Mouse (Mus musculus): ENCODE measurements around the gene Vps25. TPM values are rescaled to one million over a fixed set of nuclear protein-coding genes. Genes with fewer than 3 reads are reported as not detected.

Gene Vps25
- polyA plus RNA-seq, 1 experiment from 2014 or later: 133 TPM

GRCm38 (mm10) chr11:101263989-101264280 lies 10.4 kb downstream of the Vps25 start:
- Histone ChIP-seq H3K27me3 (ENCODE audit: control insufficient read depth, insufficient read depth, low read length) (peaks cover 54% of the 10 kb centered on the region), H3K36me3 (replicated peaks; ENCODE audit: control insufficient read depth, insufficient read depth) (0 out of 2 replicates have a peak, but pooled peaks cover 4% of the 10 kb centered on the region)
- WGBS: 6% methylated on average over 3 of the region's 3 CpGs

DNA sequence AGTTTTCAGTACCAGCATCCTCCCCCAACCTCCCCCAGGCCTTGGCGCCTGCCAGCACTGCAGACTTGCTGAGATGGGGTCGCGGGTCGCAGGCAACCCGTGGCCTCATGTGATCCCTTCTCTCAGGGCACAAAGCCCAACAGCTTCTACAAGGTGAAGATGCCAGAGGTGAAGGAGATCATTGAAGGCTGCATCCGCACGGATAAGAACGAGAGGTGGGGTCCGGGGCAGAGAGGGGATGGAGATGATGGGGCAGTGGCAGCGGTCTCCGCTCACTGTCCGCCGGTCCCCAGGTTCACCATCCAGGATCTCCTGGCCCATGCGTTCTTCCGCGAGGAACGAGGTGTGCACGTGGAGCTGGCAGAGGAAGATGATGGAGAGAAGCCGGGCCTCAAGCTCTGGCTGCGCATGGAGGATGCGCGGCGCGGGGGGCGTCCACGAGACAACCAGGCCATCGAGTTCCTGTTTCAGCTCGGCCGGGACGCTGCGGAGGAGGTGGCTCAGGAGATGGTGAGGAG lies 11.5 kb downstream of the Vps25 start:
- Histone ChIP-seq H3K27ac (no peak overlapping the region), H3K27me3 (ENCODE audit: control insufficient read depth, insufficient read depth, low read length) (peaks cover 49% of the 10 kb centered on the region), H3K36me3 (replicated peaks; ENCODE audit: control insufficient read depth, insufficient read depth) (no peaks in the 10 kb centered on the region), H3K9ac (peak overlapping the region; percentile 44), H3K4me2 (replicated peaks) (peak overlapping the region; percentile 46), H3K9me3 (ENCODE audit: control insufficient read depth, low read length) (no peaks in the 10 kb centered on the region), H3K4me3 (replicated peaks; ENCODE audit: low read length) (peak overlapping the region; percentile 25), H3K4me1 (replicated peaks; ENCODE audit: control insufficient read depth, insufficient read depth, low read length) (peaks cover 27% of the 10 kb centered on the region; the same call in 1 of the 2 replicates)
- no peak for ATAC-seq (ENCODE audit: low FRiP score)
- 2% methylated on average over 31 of the region's 31 CpGs for WGBS
- no peak for DNase-seq (ENCODE audit: low spot score)

More at GRCm38 (mm10) chr11:101263989-101264280, 10.4 kb downstream of the Vps25 start:
- H3K4me1 ChIP-seq (replicated peaks; ENCODE audit: control insufficient read depth, insufficient read depth, low read length): peaks cover 33% of the 10 kb centered on the region; the same call in 1 of the 2 replicates
- H3K4me2 ChIP-seq (replicated peaks): no peak overlapping the region
- DNase-seq (ENCODE audit: low spot score): no peak
- no peak overlapping the region for H3K9ac ChIP-seq
- H3K27ac ChIP-seq: no peak overlapping the region
- H3K9me3 ChIP-seq (ENCODE audit: control insufficient read depth, low read length): no peaks in the 10 kb centered on the region
- 0 out of 2 replicates have a peak overlapping the region, but pooled peaks have one; percentile 4 for H3K4me3 ChIP-seq (replicated peaks; ENCODE audit: low read length)
- ATAC-seq (ENCODE audit: low FRiP score): no peak

DNA sequence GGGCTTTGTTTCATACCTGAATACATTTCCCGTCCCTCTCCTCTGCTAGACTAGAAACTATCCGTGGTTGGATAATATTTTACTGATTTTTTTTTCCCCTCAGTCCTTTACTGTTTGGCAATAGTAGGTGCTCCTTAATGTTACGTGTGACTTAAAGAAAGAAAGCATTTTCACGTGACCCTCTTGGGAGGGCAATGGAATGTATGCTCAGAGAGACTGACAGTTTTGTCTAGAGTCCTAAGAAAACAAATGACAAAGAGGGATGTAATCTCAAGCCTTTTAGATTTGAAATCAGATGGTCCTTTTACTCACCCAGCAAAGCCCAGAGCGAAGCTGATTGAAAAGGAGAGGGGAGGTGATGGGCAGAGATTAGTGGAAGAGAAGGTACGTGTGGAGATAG lies 12.4 kb downstream of the Vps25 start:
- 18% methylated on average over 6 of the region's 6 CpGs for WGBS
- Histone ChIP-seq H3K27ac (no peak overlapping the region), H3K27me3 (ENCODE audit: control insufficient read depth, insufficient read depth, low read length) (peaks cover 45% of the 10 kb centered on the region), H3K36me3 (replicated peaks; ENCODE audit: control insufficient read depth, insufficient read depth) (no peaks in the 10 kb centered on the region), H3K4me2 (replicated peaks) (peak overlapping the region; percentile 46), H3K4me3 (replicated peaks; ENCODE audit: low read length) (peak overlapping the region; percentile 25; the same call in 1 of the 2 replicates), H3K9me3 (ENCODE audit: control insufficient read depth, low read length) (no peaks in the 10 kb centered on the region), H3K4me1 (replicated peaks; ENCODE audit: control insufficient read depth, insufficient read depth, low read length) (peaks cover 19% of the 10 kb centered on the region; the same call in 1 of the 2 replicates), H3K9ac (no peak overlapping the region)
- DNase-seq (ENCODE audit: low spot score) (no peak), ATAC-seq (ENCODE audit: low FRiP score) (no peak)

DNA sequence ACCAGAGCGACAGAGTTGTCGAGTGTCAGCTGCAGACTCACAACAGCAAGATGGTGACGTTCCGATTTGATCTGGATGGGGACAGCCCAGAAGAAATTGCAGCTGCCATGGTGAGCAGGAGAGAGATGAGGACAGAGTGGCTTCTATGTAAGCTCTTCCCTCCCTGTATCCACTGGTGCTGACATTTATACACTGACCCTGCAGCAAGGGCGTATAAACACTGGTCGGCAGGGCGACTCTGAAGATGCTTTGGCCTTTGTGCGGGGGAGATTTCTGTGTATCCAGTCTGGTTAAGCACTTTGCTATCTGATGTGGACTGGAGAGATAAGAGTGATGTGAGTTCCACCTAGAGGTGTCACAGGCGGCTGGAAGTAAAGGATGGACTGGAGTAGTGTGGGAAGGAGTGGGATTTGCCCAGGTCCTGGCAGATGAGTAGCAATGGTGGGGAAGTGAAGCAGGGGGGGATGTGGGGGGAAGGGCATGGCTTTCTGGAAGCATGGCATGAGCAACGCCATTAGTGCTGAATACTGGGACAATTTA lies 16.1 kb downstream of the Vps25 start:
- Histone ChIP-seq H3K4me1 (replicated peaks; ENCODE audit: control insufficient read depth, insufficient read depth, low read length) (0 out of 2 replicates have a peak, but pooled peaks cover 7% of the 10 kb centered on the region), H3K4me2 (replicated peaks) (no peak overlapping the region), H3K9ac (0 out of 2 replicates have a peak overlapping the region, but pooled peaks have one; percentile 26), H3K36me3 (replicated peaks; ENCODE audit: control insufficient read depth, insufficient read depth) (no peaks in the 10 kb centered on the region), H3K9me3 (ENCODE audit: control insufficient read depth, low read length) (no peaks in the 10 kb centered on the region), H3K27ac (no peak overlapping the region), H3K27me3 (ENCODE audit: control insufficient read depth, insufficient read depth, low read length) (peaks cover 11% of the 10 kb centered on the region), H3K4me3 (replicated peaks; ENCODE audit: low read length) (no peak overlapping the region)
- ATAC-seq (ENCODE audit: low FRiP score): no peak
- peak; percentile 40 for DNase-seq (ENCODE audit: low spot score)
- 41% methylated on average over 10 of the region's 10 CpGs for WGBS

DNA sequence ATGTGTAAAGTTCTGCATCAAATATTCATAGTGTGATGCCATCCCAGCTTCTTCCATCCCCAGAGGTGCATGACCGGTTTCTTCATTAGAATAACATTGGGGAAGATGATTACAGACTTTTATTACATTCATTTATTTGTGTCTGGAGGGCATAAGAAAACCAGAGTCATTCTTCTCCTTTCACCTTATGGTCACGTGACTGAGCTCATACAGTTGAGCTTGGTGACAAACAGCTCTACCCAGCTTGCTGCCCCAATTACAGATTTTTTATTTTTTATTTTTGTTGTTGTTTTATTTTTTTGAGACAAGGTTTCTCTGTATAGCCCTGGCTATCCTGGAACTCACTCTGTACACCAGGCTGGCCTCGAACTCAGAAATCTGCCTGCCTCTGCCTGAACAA lies 18.9 kb downstream of the Vps25 start:
- H3K9me3 ChIP-seq (ENCODE audit: control insufficient read depth, low read length): no peaks in the 10 kb centered on the region
- 84% methylated on average over 3 of the region's 3 CpGs for WGBS
- peaks cover 3% of the 10 kb centered on the region for H3K4me1 ChIP-seq (replicated peaks; ENCODE audit: control insufficient read depth, insufficient read depth, low read length)
- H3K9ac ChIP-seq: no peak overlapping the region
- no peak overlapping the region for H3K4me2 ChIP-seq (replicated peaks)
- H3K27ac ChIP-seq: no peak overlapping the region
- H3K27me3 ChIP-seq (ENCODE audit: control insufficient read depth, insufficient read depth, low read length): no peaks in the 10 kb centered on the region
- ATAC-seq (ENCODE audit: low FRiP score) (no peak), DNase-seq (ENCODE audit: low spot score) (no peak)
- H3K36me3 ChIP-seq (replicated peaks; ENCODE audit: control insufficient read depth, insufficient read depth): no peaks in the 10 kb centered on the region
- no peak overlapping the region for H3K4me3 ChIP-seq (replicated peaks; ENCODE audit: low read length)

- Histone ChIP-seq H3K4me3 (replicated peaks; ENCODE audit: low read length) (no peak overlapping the region), H3K4me1 (replicated peaks; ENCODE audit: control insufficient read depth, insufficient read depth, low read length) (peaks cover 13% of the 10 kb centered on the region), H3K27ac (no peak overlapping the region), H3K9me3 (ENCODE audit: control insufficient read depth, low read length) (no peaks in the 10 kb centered on the region), H3K4me2 (replicated peaks) (no peak overlapping the region), H3K9ac (no peak overlapping the region), H3K27me3 (ENCODE audit: control insufficient read depth, insufficient read depth, low read length) (no peaks in the 10 kb centered on the region), H3K36me3 (replicated peaks; ENCODE audit: control insufficient read depth, insufficient read depth) (no peaks in the 10 kb centered on the region)
- ATAC-seq (ENCODE audit: low FRiP score): no peak
- DNase-seq (ENCODE audit: low spot score): no peak
- WGBS: 79% methylated on average over 4 of the region's 4 CpGs
Measured at GRCm38 (mm10) chr11:101275309-101275708, 21.8 kb downstream of the Vps25 start.

- Histone ChIP-seq H3K4me1 (replicated peaks; ENCODE audit: control insufficient read depth, insufficient read depth, low read length) (peaks cover 13% of the 10 kb centered on the region), H3K9me3 (ENCODE audit: control insufficient read depth, low read length) (no peaks in the 10 kb centered on the region), H3K4me3 (replicated peaks; ENCODE audit: low read length) (no peak overlapping the region), H3K36me3 (replicated peaks; ENCODE audit: control insufficient read depth, insufficient read depth) (no peaks in the 10 kb centered on the region), H3K4me2 (replicated peaks) (peak overlapping the region; percentile 16; the same call in 1 of the 2 replicates), H3K9ac (no peak overlapping the region), H3K27me3 (ENCODE audit: control insufficient read depth, insufficient read depth, low read length) (no peaks in the 10 kb centered on the region), H3K27ac (no peak overlapping the region)
- WGBS: 24% methylated on average over 27 of the region's 27 CpGs
- DNase-seq (ENCODE audit: low spot score): no peak
- no peak for ATAC-seq (ENCODE audit: low FRiP score)
Measured at GRCm38 (mm10) chr11:101276319-101277070, 23.0 kb downstream of the Vps25 start.

GRCm38 (mm10) chr11:101277381-101278222 lies 24.1 kb downstream of the Vps25 start:
- DNase-seq (ENCODE audit: low spot score): no peak
- WGBS: 75% methylated on average over 12 of the region's 12 CpGs
- no peak for ATAC-seq (ENCODE audit: low FRiP score)
- H3K4me1 ChIP-seq (replicated peaks; ENCODE audit: control insufficient read depth, insufficient read depth, low read length): peaks cover 13% of the 10 kb centered on the region
- H3K4me2 ChIP-seq (replicated peaks): peak overlapping the region; percentile 88
- no peaks in the 10 kb centered on the region for H3K27me3 ChIP-seq (ENCODE audit: control insufficient read depth, insufficient read depth, low read length)
- H3K9ac ChIP-seq: peak overlapping the region; percentile 75
- no peak overlapping the region for H3K27ac ChIP-seq
- H3K4me3 ChIP-seq (replicated peaks; ENCODE audit: low read length): peak overlapping the region; percentile 59
- H3K36me3 ChIP-seq (replicated peaks; ENCODE audit: control insufficient read depth, insufficient read depth): no peaks in the 10 kb centered on the region
- no peaks in the 10 kb centered on the region for H3K9me3 ChIP-seq (ENCODE audit: control insufficient read depth, low read length)

Data from hindbrain, embryonic 14.5 days (tissue).